Mouse (Mus musculus) layer of hippocampus, adult 2 months (tissue): ENCODE measurements around the gene Yipf3. TPM values are rescaled to one million over a fixed set of nuclear protein-coding genes. Genes with fewer than 3 reads are reported as not detected.

Experiments
- DNase-seq, 2 experiments: peaks; one replicate each; pipeline ENCODE4 v3.0.0; 2022; ENCODE audit warnings: low spot score in 2 of 2
- H3K27ac ChIP-seq: fragments of 200-600 bp; 2 replicates; pipeline ENCODE4 v1.8.1; 2022
- H3K4me3 ChIP-seq: fragments of 200-600 bp; 2 replicates; pipeline ENCODE4 v1.8.1; 2022; ENCODE audit warnings: mild to moderate bottlenecking
- CTCF ChIP-seq: fragments of 200-600 bp; conservative IDR thresholded peaks from 2 replicates; pipeline ENCODE4 v1.8.1; 2022; ENCODE audit warnings: antibody characterized with exemption, mild to moderate bottlenecking, moderate library complexity
- long read RNA-seq, 2 experiments: library from polyadenylated mRNA; stranded (forward); transcript quantifications; one replicate each; pipeline ENCODE4 v2.0.0; 2021; ENCODE audit warnings: borderline mapping rate in 2 of 2
- total RNA-seq, 2 experiments: library from RNA; stranded (reverse); gene quantifications; 2 replicates each; pipeline ENCODE4 v1.2.3; 2021

Gene Yipf3
- 10 to 100 TPM; 80.3 to 95.2 TPM for total RNA-seq
- long read RNA-seq, experiment 1, transcript Yipf3-201 (9 exons, 2,035 nt) = major isoform, 30 of 48 reads
- long read RNA-seq, experiment 1, partial matches to known transcripts = 9 of 48 reads
- long read RNA-seq, experiment 1, other reads (novel, unspliced or antisense) = 8 of 48 reads
- long read RNA-seq, experiment 2, transcript Yipf3-201 (9 exons, 2,035 nt) = major isoform, 63 of 89 reads
- long read RNA-seq, experiment 2, partial matches to known transcripts = 11 of 89 reads
- long read RNA-seq, experiment 2, other reads (novel, unspliced or antisense) = 13 of 89 reads

GRCm38 (mm10) chr17:46247512-46248188 lies at the start of gene Yipf3, which contains the start of gene Polr1c:
Gene Yipf3 (plus strand): TSS chr17:46248080.
Gene Polr1c (minus strand): TSS chr17:46248054.
- DNase-seq = peak; percentile 94 to 96
- Histone ChIP-seq H3K4me3 (peak within 1 kb of the TSS; percentile 91), H3K27ac (peak within 1 kb of the TSS; percentile 95)
- no peak for TF ChIP-seq CTCF

GRCm38 (mm10) chr17:46201151-46201550 lies 46.7 kb upstream of the Yipf3 start:
- Histone ChIP-seq H3K27ac (no peak overlapping the region), H3K4me3 (no peak overlapping the region; the same call in 1 of the 2 replicates)
- no peak for DNase-seq
- no peak for TF ChIP-seq CTCF

GRCm38 (mm10) chr17:46202421-46203071 lies 45.3 kb upstream of the Yipf3 start, which contains the start of the genes Polh and Xpo5:
Gene Polh (minus strand): TSS chr17:46202645.
Gene Xpo5 (plus strand): TSS chr17:46202782.
- Histone ChIP-seq H3K4me3 (peak within 1 kb of the TSS; percentile 84), H3K27ac (peak within 1 kb of the TSS; percentile 87)
- peak; percentile 91 for DNase-seq
- TF ChIP-seq CTCF = peak; percentile 53

- Histone ChIP-seq H3K27ac (peak overlapping the region; percentile 87), H3K4me3 (peak overlapping the region; percentile 84)
- peak; percentile 17 to 26 for DNase-seq
- no peak for TF ChIP-seq CTCF
Measured at GRCm38 (mm10) chr17:46203078-46203477, 44.8 kb upstream of the Yipf3 start.

- Histone ChIP-seq H3K27ac (no peak overlapping the region), H3K4me3 (no peak overlapping the region)
- TF ChIP-seq CTCF = no peak
- DNase-seq = no peak
Measured at GRCm38 (mm10) chr17:46206676-46207075, 41.2 kb upstream of the Yipf3 start.

GRCm38 (mm10) chr17:46210550-46210949 lies 37.3 kb upstream of the Yipf3 start:
- H3K4me3 ChIP-seq = no peak overlapping the region
- H3K27ac ChIP-seq = no peak overlapping the region
- DNase-seq = no peak
- TF ChIP-seq CTCF = no peak

GRCm38 (mm10) chr17:46221601-46222000 lies 26.3 kb upstream of the Yipf3 start:
- no peak for DNase-seq
- Histone ChIP-seq H3K4me3 (no peak overlapping the region), H3K27ac (no peak overlapping the region)
- TF ChIP-seq CTCF = no peak

GRCm38 (mm10) chr17:46227576-46227975 lies 20.3 kb upstream of the Yipf3 start:
- no peak overlapping the region for H3K4me3 ChIP-seq
- no peak for DNase-seq
- no peak for TF ChIP-seq CTCF

GRCm38 (mm10) chr17:46236067-46236466 lies 11.8 kb upstream of the Yipf3 start:
- Histone ChIP-seq H3K4me3 (no peak overlapping the region), H3K27ac (no peak overlapping the region)
- DNase-seq = no peak
- no peak for TF ChIP-seq CTCF

More at GRCm38 (mm10) chr17:46227576-46227975, 20.3 kb upstream of the Yipf3 start:
- H3K27ac ChIP-seq = no peak overlapping the region

GRCm38 (mm10) chr17:46237079-46237478 lies 10.8 kb upstream of the Yipf3 start:
- TF ChIP-seq CTCF = no peak
- no peak for DNase-seq

GRCm38 (mm10) chr17:46237480-46237879 lies 10.4 kb upstream of the Yipf3 start:
- TF ChIP-seq CTCF = no peak
- no peak overlapping the region for H3K4me3 ChIP-seq
- DNase-seq = no peak
- no peak overlapping the region for H3K27ac ChIP-seq

More at GRCm38 (mm10) chr17:46237079-46237478, 10.8 kb upstream of the Yipf3 start:
- no peak overlapping the region for H3K27ac ChIP-seq
- H3K4me3 ChIP-seq = no peak overlapping the region

- TF ChIP-seq CTCF = no peak
- no peak for DNase-seq
- Histone ChIP-seq H3K4me3 (no peak overlapping the region), H3K27ac (no peak overlapping the region)
Measured at GRCm38 (mm10) chr17:46239516-46240114, 8.3 kb upstream of the Yipf3 start.

- no peak for TF ChIP-seq CTCF
- Histone ChIP-seq H3K4me3 (no peak overlapping the region), H3K27ac (no peak overlapping the region)
- no peak for DNase-seq
Measured at GRCm38 (mm10) chr17:46241471-46241870, 6.4 kb upstream of the Yipf3 start.
